Mouse (Mus musculus) heart, postnatal 0 days (tissue): ENCODE data around the gene Tspan14.

Experiments used
- CTCF ChIP-seq: IDR thresholded peaks from 2 replicates; pipeline ENCODE4 v1.5.1; 2016; ENCODE audit warnings: antibody characterized with exemption, control low read depth, low read depth
- EP300 ChIP-seq: IDR thresholded peaks from 2 replicates; pipeline ENCODE4 v1.6.1; 2016; ENCODE audit warnings: antibody characterized with exemption, low read depth

GRCm38 (mm10) chr14:40915838-40916237, 50.8 kb downstream of the Tspan14 start:
- TF ChIP-seq CTCF (no peak), EP300 (no peak)
